Comparison of ENCODE assay signal across 19 mouse cellular contexts in the genomic region with DNA sequence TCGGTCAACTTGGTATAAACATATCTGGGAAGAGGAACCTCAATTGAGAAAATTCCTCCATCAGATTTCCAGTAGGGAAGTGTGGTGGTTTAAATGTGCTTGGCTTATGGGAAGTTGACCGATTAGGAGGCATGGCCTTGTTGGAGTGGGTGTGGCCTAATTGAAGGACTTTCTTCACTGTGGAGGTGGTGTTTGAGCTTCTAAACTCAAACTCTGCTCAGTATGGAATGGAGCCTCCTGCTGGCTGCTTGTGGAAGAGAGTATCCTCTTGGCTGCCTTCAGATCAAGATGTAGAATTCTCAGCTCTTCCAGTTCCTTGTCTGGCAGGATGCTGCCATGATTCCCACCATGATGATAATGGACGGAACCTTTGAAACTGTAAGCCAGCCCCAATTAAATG. TPM values are rescaled to one million over a fixed set of nuclear protein-coding genes. Genes with fewer than 3 reads are reported as not detected.
A peak's percentile ranks its signal among the peaks of the same experiment; 100 is the strongest.
DNase-seq lines count a peak whose midpoint lies in the region; ATAC-seq and TF ChIP-seq lines count a peak whose summit lies in the region.
"Had no signal": no experiment of that assay in that cellular context is flagged by ENCODE, and none has a peak within 500 bp of the region (broad histone marks: within the 10 kb centered on the region; RNA-seq: fewer than 3 reads in every experiment).

No protein-coding gene starts in this region.

- DNase-seq in kidney, adult 2 months: no peak
- no peak for DNase-seq in kidney, adult 8-10 months
- peak; percentile 64 for DNase-seq in 3T3-L1 (ENCODE audit: low read depth, low spot score)
- DNase-seq in midbrain, embryonic 14.5 days: no peak
- no peak for DNase-seq in spleen, postnatal 36 days (ENCODE audit: low spot score in 2 of 2)
- DNase-seq in retina, embryonic 14.5 days (ENCODE audit: low spot score): no peak
- DNase-seq: cerebellum, postnatal 14 days; heart, postnatal 4 days; kidney, adult 9 months; layer of hippocampus, postnatal 36 days; liver, embryonic 13.5 days; lung, postnatal 36 days; retina, postnatal 1 day; right cerebral cortex, postnatal 4 days had no signal

- H3K9ac ChIP-seq in midbrain, embryonic 14.5 days (replicated peaks; ENCODE audit: low read length): no peak overlapping the region
- H3K9ac ChIP-seq: forebrain, embryonic 13.5 days; liver, embryonic 13.5 days; midbrain, embryonic 12.5 days had no signal

- no peaks in the 10 kb centered on the region for H3K36me3 ChIP-seq in kidney, adult 2 months (ENCODE audit: control insufficient read depth, insufficient read depth, low read length)
- H3K36me3 ChIP-seq in E14TG2a.4 (ENCODE audit: insufficient read depth, low read length): no peaks in the 10 kb centered on the region
- no peaks in the 10 kb centered on the region for H3K36me3 ChIP-seq in midbrain, embryonic 14.5 days (ENCODE audit: control insufficient read depth, insufficient read depth, low read length)
- H3K36me3 ChIP-seq: liver, embryonic 13.5 days; midbrain, embryonic 12.5 days had no signal

- H3K27me3 ChIP-seq in kidney, adult 2 months (replicated peaks; ENCODE audit: control insufficient read depth, insufficient read depth, low read length): no peaks in the 10 kb centered on the region
- H3K27me3 ChIP-seq in E14TG2a.4 (ENCODE audit: insufficient read depth, low read length): peaks cover 4% of the 10 kb centered on the region; the same call in 1 of the 2 replicates
- H3K27me3 ChIP-seq in midbrain, embryonic 14.5 days (ENCODE audit: control insufficient read depth, insufficient read depth, low read length): no peaks in the 10 kb centered on the region
- H3K27me3 ChIP-seq: forebrain, embryonic 13.5 days; liver, embryonic 13.5 days; midbrain, embryonic 12.5 days had no signal

- TF ChIP-seq POLR2A in kidney, adult 2 months (IDR thresholded peaks at IDR 0.05; ENCODE audit: low read depth, low read length): no peak

- 0 out of 2 replicates have a peak, but pooled peaks have one; percentile 45 for ATAC-seq in common myeloid progenitor, adult 5-6 weeks (replicated peaks; ENCODE audit: low read depth, poor library complexity, severe bottlenecking)
- ATAC-seq in midbrain, embryonic 14.5 days (ENCODE audit: low FRiP score, low TSS enrichment): no peak
- ATAC-seq: forebrain, embryonic 13.5 days; hindbrain, embryonic 16.5 days had no signal

- H3K9me3 ChIP-seq in E14TG2a.4 (ENCODE audit: low read length): no peaks in the 10 kb centered on the region
- no peaks in the 10 kb centered on the region for H3K9me3 ChIP-seq in midbrain, embryonic 14.5 days (ENCODE audit: control insufficient read depth, low read length)
- H3K9me3 ChIP-seq: forebrain, embryonic 13.5 days; liver, embryonic 13.5 days; midbrain, embryonic 12.5 days had no signal

- no peak overlapping the region for H3K4me3 ChIP-seq in kidney, adult 2 months (ENCODE audit: insufficient read depth, low read depth, low read length)
- H3K4me3 ChIP-seq in E14TG2a.4 (replicated peaks; ENCODE audit: low read length): no peak overlapping the region
- no peak overlapping the region for H3K4me3 ChIP-seq in midbrain, embryonic 14.5 days (replicated peaks; ENCODE audit: low read depth, low read length)
- H3K4me3 ChIP-seq: forebrain, embryonic 13.5 days; liver, embryonic 13.5 days; midbrain, embryonic 12.5 days had no signal

- H3K4me1 ChIP-seq in kidney, adult 2 months (ENCODE audit: control insufficient read depth, insufficient read depth, low read length): no peaks in the 10 kb centered on the region
- H3K4me1 ChIP-seq in E14TG2a.4 (replicated peaks; ENCODE audit: low read depth, low read length): no peaks in the 10 kb centered on the region
- H3K4me1 ChIP-seq in midbrain, embryonic 14.5 days (ENCODE audit: control insufficient read depth, insufficient read depth, low read length): no peaks in the 10 kb centered on the region
- H3K4me1 ChIP-seq: forebrain, embryonic 13.5 days; liver, embryonic 13.5 days had no signal

- 0 out of 2 replicates have a peak, but pooled peaks have one; percentile 16 for TF ChIP-seq CTCF in kidney, adult 2 months (conservative IDR thresholded peaks at IDR 0.05; ENCODE audit: insufficient read depth, insufficient read length, low read depth, low read length)
- TF ChIP-seq CTCF in E14TG2a.4 (conservative IDR thresholded peaks at IDR 0.05; ENCODE audit: low read length): peak; percentile 39

- no peak overlapping the region for H3K4me2 ChIP-seq in midbrain, embryonic 14.5 days (ENCODE audit: low read length)
- H3K4me2 ChIP-seq: forebrain, embryonic 13.5 days; liver, embryonic 13.5 days; midbrain, embryonic 12.5 days had no signal

- 88% methylated on average over 3 of the region's 3 CpGs for WGBS in kidney, adult 2 months
- WGBS in midbrain, embryonic 14.5 days: 88% methylated on average over 3 of the region's 3 CpGs

- no peak overlapping the region for H3K27ac ChIP-seq in kidney, adult 2 months (ENCODE audit: insufficient read depth, low read depth, low read length)
- H3K27ac ChIP-seq in midbrain, embryonic 14.5 days (replicated peaks; ENCODE audit: low read depth, low read length): no peak overlapping the region
- H3K27ac ChIP-seq: forebrain, embryonic 13.5 days; liver, embryonic 13.5 days; midbrain, embryonic 12.5 days had no signal

RNA-seq across cellular contexts. Expression of gene Txnrd3, which starts 21.1 kb away (rescaled TPM):
- polyA plus RNA-seq in kidney, adult 2 months (2012; rRNA removed): 16.9 and 18.7 TPM in 2 replicates
- 13.8 and 14.5 TPM in 2 replicates for total RNA-seq in common myeloid progenitor, adult 5-6 weeks (2017)
- 16.3 and 17.6 TPM in 2 replicates for polyA plus RNA-seq in midbrain, embryonic 14.5 days (2014; fragmentation: Nextera tagmentation; extraction: Ambion mirVana)

RNA-seq across cellular contexts. Expression of gene Chchd6, which starts 27.2 kb away (rescaled TPM):
- 86.5 and 103 TPM in 2 replicates for polyA plus RNA-seq in kidney, adult 2 months (2012; rRNA removed)
- 16.2 and 16.5 TPM in 2 replicates for total RNA-seq in common myeloid progenitor, adult 5-6 weeks (2017)
- 164 and 204 TPM in 2 replicates for polyA plus RNA-seq in midbrain, embryonic 14.5 days (2014; fragmentation: Nextera tagmentation; extraction: Ambion mirVana)
